Mouse (Mus musculus): ENCODE data around the gene Dio3. TPM values are rescaled to one million over a fixed set of nuclear protein-coding genes. Genes with fewer than 3 reads are reported as not detected.

Dio3 gene
- polyA plus RNA-seq (2016; fragmentation: Nextera tagmentation; extraction: Ambion mirVana), result 0.47 and 0.75 TPM in 2 replicates

DNA sequence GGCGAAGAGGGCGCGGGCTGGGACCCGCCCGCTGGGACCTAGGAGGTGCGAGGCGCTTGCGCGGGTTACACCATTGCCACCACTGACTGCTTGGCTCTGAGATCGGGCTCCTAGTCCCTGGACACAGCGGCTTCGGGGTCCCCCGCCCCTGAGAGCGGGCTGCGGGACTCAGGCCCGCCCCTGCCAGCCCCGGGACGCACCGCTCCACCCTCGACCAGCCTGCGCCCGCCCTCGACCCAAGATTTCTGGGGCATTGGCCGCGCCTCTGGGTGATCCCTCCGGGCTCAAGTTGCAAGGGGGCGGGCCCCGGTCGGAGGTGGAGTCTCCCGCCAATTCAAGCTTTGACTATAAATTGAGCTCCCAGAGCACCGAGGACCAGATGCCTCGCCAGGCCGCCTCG is at the start of gene Dio3:
TSS of gene Dio3 (plus strand) at position 216 of the 400 bp plus-strand sequence.
- ATAC-seq (ENCODE audit: low FRiP score, low read depth), result no peak
- Histone ChIP-seq H3K27me3 (peaks cover 100% of the 10 kb centered on the region), H3K4me1 (peaks cover 23% of the 10 kb centered on the region), H3K4me3 (peak within 1 kb of the TSS; percentile 45), H3K4me2 (replicated peaks) (peak within 1 kb of the TSS; percentile 56), H3K27ac (replicated peaks) (no peak within 1 kb of the TSS), H3K9ac (replicated peaks) (0 out of 2 replicates have a peak within 1 kb of the TSS, but pooled peaks have one; percentile 41), H3K36me3 (no peaks in the 10 kb centered on the region), H3K9me3 (no peaks in the 10 kb centered on the region)
- WGBS, result 1% methylated on average over 34 of the region's 34 CpGs

GRCm38 (mm10) chr12:110230296-110230695 is 48.6 kb upstream of the Dio3 start:
- Histone ChIP-seq H3K27me3 (peaks cover 30% of the 10 kb centered on the region; the same call in 1 of the 2 replicates), H3K36me3 (no peaks in the 10 kb centered on the region), H3K27ac (replicated peaks) (no peak overlapping the region), H3K9ac (replicated peaks) (no peak overlapping the region), H3K9me3 (no peaks in the 10 kb centered on the region), H3K4me2 (replicated peaks) (no peak overlapping the region), H3K4me3 (no peak overlapping the region), H3K4me1 (peaks cover 6% of the 10 kb centered on the region; the same call in 1 of the 2 replicates)
- ATAC-seq (ENCODE audit: low FRiP score, low read depth), result no peak
- WGBS, result 88% methylated on average over 7 of the region's 7 CpGs

DNA sequence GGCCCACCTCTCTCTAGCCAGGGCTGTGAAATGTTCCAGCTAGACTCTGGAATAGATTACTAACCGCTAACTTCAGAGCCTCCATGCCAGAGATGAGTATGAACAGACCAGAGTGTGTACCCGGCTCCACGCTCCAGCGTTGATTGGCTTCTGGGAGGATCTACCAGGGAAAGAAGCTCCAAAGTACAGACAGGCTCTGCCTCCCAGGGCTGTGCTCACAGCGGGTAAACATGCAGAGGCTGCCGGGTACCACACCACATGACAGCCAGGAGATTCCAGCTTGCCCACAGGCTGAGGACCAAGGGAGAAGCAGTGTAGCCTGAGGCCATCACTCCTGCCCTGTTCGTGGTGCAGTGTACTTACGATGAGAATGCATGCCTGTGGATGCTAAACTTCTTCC is 48.1 kb upstream of the Dio3 start:
- peaks cover 30% of the 10 kb centered on the region; the same call in 1 of the 2 replicates for H3K27me3 ChIP-seq
- no peaks in the 10 kb centered on the region for H3K36me3 ChIP-seq
- no peak overlapping the region for H3K4me2 ChIP-seq (replicated peaks)
- H3K9ac ChIP-seq (replicated peaks), result no peak overlapping the region
- H3K27ac ChIP-seq (replicated peaks), result no peak overlapping the region
- no peaks in the 10 kb centered on the region for H3K9me3 ChIP-seq
- ATAC-seq (ENCODE audit: low FRiP score, low read depth), result no peak
- H3K4me1 ChIP-seq, result peaks cover 6% of the 10 kb centered on the region; the same call in 1 of the 2 replicates
- 79% methylated on average over 8 of the region's 8 CpGs for WGBS
- H3K4me3 ChIP-seq, result no peak overlapping the region

DNA sequence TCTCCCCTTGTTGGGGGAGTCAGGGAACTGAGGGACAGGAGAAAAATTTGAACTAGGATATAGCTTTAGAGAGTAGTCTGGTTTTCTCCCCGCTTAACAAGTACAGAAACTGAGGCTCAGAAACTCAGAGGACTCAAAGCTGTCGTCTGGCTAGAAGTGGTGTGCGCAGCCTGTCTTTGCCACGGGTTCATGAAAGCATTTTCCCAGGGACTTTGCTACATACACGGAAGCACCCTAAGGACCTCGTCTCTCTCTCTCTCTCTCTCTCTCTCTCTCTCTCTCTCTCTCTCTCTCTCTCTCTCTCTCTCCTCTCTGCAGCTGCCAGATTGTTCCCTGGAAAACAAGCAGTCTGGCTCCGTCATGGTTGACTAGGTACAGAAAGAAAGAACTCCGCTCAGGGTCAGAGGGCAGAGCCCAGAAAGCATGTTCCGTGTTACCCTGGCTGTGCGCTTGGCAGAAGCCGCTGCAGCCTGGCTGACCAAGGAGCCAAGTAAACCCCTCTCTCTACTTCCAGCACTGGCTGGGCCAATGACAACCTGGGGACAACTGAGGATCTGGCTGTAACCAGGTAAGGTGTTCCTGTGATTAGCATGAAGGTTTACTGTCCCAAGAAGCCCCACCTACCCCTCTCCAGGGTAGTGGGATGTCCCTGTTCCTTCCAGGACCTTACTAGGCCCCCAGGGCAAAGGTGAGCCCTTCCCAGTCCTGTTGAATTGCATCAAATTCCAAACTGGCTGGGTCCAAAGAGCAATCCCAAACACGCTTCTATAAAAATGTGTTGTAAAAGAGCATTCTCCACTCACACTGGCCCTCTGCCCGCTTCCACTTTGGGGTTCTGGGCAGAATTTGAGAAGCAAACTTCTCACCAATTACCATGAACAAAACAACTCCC is 46.9 kb upstream of the Dio3 start:
- peaks cover 30% of the 10 kb centered on the region; the same call in 1 of the 2 replicates for H3K27me3 ChIP-seq
- no peak for ATAC-seq (ENCODE audit: low FRiP score, low read depth)
- no peak overlapping the region for H3K4me3 ChIP-seq
- H3K27ac ChIP-seq (replicated peaks), result no peak overlapping the region
- no peaks in the 10 kb centered on the region for H3K36me3 ChIP-seq
- WGBS, result 41% methylated on average over 13 of the region's 13 CpGs
- no peak overlapping the region for H3K4me2 ChIP-seq (replicated peaks)
- H3K9me3 ChIP-seq, result no peaks in the 10 kb centered on the region
- no peak overlapping the region for H3K9ac ChIP-seq (replicated peaks)
- peaks cover 6% of the 10 kb centered on the region; the same call in 1 of the 2 replicates for H3K4me1 ChIP-seq

DNA sequence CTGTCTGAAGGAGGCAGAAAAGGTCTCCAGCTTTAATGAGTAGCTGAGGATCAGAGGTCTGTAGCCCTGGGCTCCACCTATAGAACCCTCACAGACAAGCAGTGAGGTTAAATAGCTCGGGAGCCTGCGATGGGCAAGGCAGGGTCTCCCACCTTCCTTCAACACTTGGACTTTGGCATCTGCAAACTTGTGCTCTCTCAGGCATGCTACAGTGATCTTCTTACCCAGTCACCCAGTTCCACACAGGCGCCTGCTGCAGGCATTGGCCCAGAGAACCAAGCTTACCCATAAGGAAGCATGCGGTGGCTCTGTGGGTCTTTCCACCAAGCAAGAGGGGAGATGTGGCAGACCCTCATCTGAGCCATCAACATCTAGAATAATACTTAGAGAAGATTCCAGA is 43.0 kb upstream of the Dio3 start:
- no peaks in the 10 kb centered on the region for H3K36me3 ChIP-seq
- H3K27me3 ChIP-seq, result peaks cover 21% of the 10 kb centered on the region; the same call in 1 of the 2 replicates
- H3K9ac ChIP-seq (replicated peaks), result no peak overlapping the region
- peaks cover 6% of the 10 kb centered on the region; the same call in 1 of the 2 replicates for H3K4me1 ChIP-seq
- H3K4me2 ChIP-seq (replicated peaks), result no peak overlapping the region
- H3K4me3 ChIP-seq, result no peak overlapping the region
- no peak overlapping the region for H3K27ac ChIP-seq (replicated peaks)
- no peaks in the 10 kb centered on the region for H3K9me3 ChIP-seq
- 88% methylated on average over 4 of the region's 4 CpGs for WGBS
- no peak for ATAC-seq (ENCODE audit: low FRiP score, low read depth)

GRCm38 (mm10) chr12:110237046-110237445 is 41.8 kb upstream of the Dio3 start:
- no peak for ATAC-seq (ENCODE audit: low FRiP score, low read depth)
- Histone ChIP-seq H3K27me3 (peaks cover 18% of the 10 kb centered on the region; the same call in 1 of the 2 replicates), H3K36me3 (no peaks in the 10 kb centered on the region), H3K27ac (replicated peaks) (no peak overlapping the region), H3K9me3 (no peaks in the 10 kb centered on the region), H3K4me2 (replicated peaks) (no peak overlapping the region), H3K9ac (replicated peaks) (no peak overlapping the region), H3K4me3 (no peak overlapping the region), H3K4me1 (peaks cover 2% of the 10 kb centered on the region; the same call in 1 of the 2 replicates)
- 85% methylated on average over 7 of the region's 7 CpGs for whole genome bisulfite sequencing

DNA sequence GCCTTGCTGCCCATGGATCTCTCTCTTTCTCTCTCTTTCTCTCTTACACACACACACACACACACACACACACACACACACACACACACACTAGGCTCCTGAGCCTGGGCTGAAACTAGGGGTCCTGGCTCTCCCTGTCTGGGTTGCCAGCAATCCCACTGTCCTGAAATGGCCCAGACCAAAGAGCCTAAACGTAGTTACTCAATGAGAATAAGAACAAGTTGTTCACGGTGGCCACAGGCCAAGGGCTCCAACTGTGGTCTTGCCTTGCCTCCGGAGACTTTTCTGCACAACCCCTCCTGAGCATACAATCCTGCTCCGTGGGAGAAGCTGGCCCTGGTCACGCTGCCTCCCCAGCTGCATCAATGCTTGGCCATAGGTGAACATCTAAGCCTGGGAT is 39.5 kb upstream of the Dio3 start:
- 88% methylated on average over 5 of the region's 5 CpGs for WGBS
- ATAC-seq (ENCODE audit: low FRiP score, low read depth), result no peak
- H3K27ac ChIP-seq (replicated peaks), result no peak overlapping the region
- no peaks in the 10 kb centered on the region for H3K36me3 ChIP-seq
- H3K4me3 ChIP-seq, result no peak overlapping the region
- H3K9ac ChIP-seq (replicated peaks), result no peak overlapping the region
- H3K27me3 ChIP-seq, result no peaks in the 10 kb centered on the region
- H3K9me3 ChIP-seq, result no peaks in the 10 kb centered on the region
- no peak overlapping the region for H3K4me2 ChIP-seq (replicated peaks)
- H3K4me1 ChIP-seq, result no peaks in the 10 kb centered on the region

DNA sequence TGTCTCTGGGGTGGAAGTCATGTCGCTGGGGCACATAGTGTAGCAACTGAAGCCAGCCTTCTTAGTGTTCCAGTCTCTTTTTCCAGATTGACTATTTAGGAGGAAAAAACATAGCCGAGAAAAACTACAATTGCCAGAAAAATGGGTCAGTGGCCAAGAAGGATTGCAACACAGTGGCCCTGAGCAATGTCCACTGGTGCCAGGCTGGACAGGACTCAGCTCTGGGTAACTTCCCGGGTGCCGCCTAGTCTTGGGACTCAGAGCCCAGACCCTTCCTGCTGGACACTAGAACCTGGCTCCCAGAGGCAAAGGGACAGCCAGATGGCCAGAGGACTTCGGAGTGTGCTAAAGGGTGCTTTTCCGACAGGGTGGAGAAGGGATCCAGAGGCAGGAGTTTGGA is 34.3 kb upstream of the Dio3 start:
- Histone ChIP-seq H3K4me1 (no peaks in the 10 kb centered on the region), H3K4me3 (no peak overlapping the region), H3K27ac (replicated peaks) (no peak overlapping the region), H3K4me2 (replicated peaks) (no peak overlapping the region), H3K36me3 (no peaks in the 10 kb centered on the region), H3K27me3 (no peaks in the 10 kb centered on the region), H3K9ac (replicated peaks) (no peak overlapping the region), H3K9me3 (no peaks in the 10 kb centered on the region)
- 88% methylated on average over 6 of the region's 6 CpGs for WGBS
- no peak for ATAC-seq (ENCODE audit: low FRiP score, low read depth)

DNA sequence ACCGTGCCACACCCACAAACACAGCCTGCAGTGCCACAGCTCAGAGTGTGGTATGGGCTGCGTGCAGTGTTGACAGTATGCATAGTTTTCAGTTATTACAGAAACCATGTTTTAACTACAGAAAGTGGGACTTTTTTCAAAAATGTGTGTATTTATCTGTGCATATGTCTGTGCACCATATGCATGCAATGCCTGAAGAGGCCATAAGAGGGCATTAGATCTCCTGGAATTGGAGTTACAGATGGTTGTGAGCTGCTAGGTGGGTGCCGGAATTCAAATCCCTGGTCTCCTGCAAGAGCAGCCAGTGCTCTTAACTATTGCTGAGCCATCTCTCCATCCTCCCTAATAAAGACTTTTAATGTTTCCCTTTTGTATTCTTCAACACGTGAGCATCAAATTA is 33.4 kb upstream of the Dio3 start:
- ATAC-seq (ENCODE audit: low FRiP score, low read depth), result no peak
- H3K27ac ChIP-seq (replicated peaks), result no peak overlapping the region
- no peak overlapping the region for H3K4me3 ChIP-seq
- H3K9me3 ChIP-seq, result no peaks in the 10 kb centered on the region
- no peak overlapping the region for H3K9ac ChIP-seq (replicated peaks)
- no peak overlapping the region for H3K4me2 ChIP-seq (replicated peaks)
- no peaks in the 10 kb centered on the region for H3K4me1 ChIP-seq
- WGBS, result 95% methylated on average over 4 of the region's 4 CpGs
- no peaks in the 10 kb centered on the region for H3K27me3 ChIP-seq
- H3K36me3 ChIP-seq, result no peaks in the 10 kb centered on the region

- H3K36me3 ChIP-seq, result no peaks in the 10 kb centered on the region
- H3K27me3 ChIP-seq, result peaks cover 42% of the 10 kb centered on the region
- H3K27ac ChIP-seq (replicated peaks), result no peak overlapping the region
- peaks cover 10% of the 10 kb centered on the region for H3K4me1 ChIP-seq
- no peak overlapping the region for H3K4me2 ChIP-seq (replicated peaks)
- ATAC-seq (ENCODE audit: low FRiP score, low read depth), result no peak
- H3K9me3 ChIP-seq, result no peaks in the 10 kb centered on the region
- no peak overlapping the region for H3K9ac ChIP-seq (replicated peaks)
- 36% methylated on average over 10 of the region's 10 CpGs for WGBS
- H3K4me3 ChIP-seq, result no peak overlapping the region
Measured at GRCm38 (mm10) chr12:110252163-110252575, 26.7 kb upstream of the Dio3 start.

GRCm38 (mm10) chr12:110255731-110256130 is 23.1 kb upstream of the Dio3 start:
- 50% methylated on average over 10 of the region's 10 CpGs for WGBS
- Histone ChIP-seq H3K4me2 (replicated peaks) (no peak overlapping the region), H3K27me3 (peaks cover 57% of the 10 kb centered on the region), H3K9me3 (no peaks in the 10 kb centered on the region), H3K9ac (replicated peaks) (no peak overlapping the region), H3K27ac (replicated peaks) (no peak overlapping the region), H3K36me3 (no peaks in the 10 kb centered on the region), H3K4me3 (no peak overlapping the region), H3K4me1 (peaks cover 10% of the 10 kb centered on the region)
- ATAC-seq (ENCODE audit: low FRiP score, low read depth), result no peak

- peaks cover 10% of the 10 kb centered on the region for H3K4me1 ChIP-seq
- peaks cover 52% of the 10 kb centered on the region for H3K27me3 ChIP-seq
- ATAC-seq (ENCODE audit: low FRiP score, low read depth), result no peak
- no peak overlapping the region for H3K4me3 ChIP-seq
- no peak overlapping the region for H3K27ac ChIP-seq (replicated peaks)
- WGBS, result 41% methylated on average over 14 of the region's 14 CpGs
- H3K9ac ChIP-seq (replicated peaks), result no peak overlapping the region
- no peaks in the 10 kb centered on the region for H3K9me3 ChIP-seq
- no peaks in the 10 kb centered on the region for H3K36me3 ChIP-seq
- H3K4me2 ChIP-seq (replicated peaks), result no peak overlapping the region
Measured at GRCm38 (mm10) chr12:110256478-110257220, 22.2 kb upstream of the Dio3 start.

Measured in midbrain, embryonic 12.5 days (tissue).